Mouse (Mus musculus) mesoderm, embryonic 11.5 days (tissue): ENCODE results near the gene Eef1akmt2.
A peak's percentile ranks its signal among the peaks of the same experiment; 100 is the strongest.

Experiments used
- DNase-seq: peaks from one replicate; pipeline ENCODE4 v3.0.0-alpha.2; 2012; ENCODE audit warnings: low read depth, low spot score

Gene Eef1akmt2

GRCm38 (mm10) chr7:132852173-132852844 is at the start of gene Eef1akmt2:
Gene Eef1akmt2 (minus strand): TSS chr7:132852673.
- DNase-seq: peak; percentile 89

DNA sequence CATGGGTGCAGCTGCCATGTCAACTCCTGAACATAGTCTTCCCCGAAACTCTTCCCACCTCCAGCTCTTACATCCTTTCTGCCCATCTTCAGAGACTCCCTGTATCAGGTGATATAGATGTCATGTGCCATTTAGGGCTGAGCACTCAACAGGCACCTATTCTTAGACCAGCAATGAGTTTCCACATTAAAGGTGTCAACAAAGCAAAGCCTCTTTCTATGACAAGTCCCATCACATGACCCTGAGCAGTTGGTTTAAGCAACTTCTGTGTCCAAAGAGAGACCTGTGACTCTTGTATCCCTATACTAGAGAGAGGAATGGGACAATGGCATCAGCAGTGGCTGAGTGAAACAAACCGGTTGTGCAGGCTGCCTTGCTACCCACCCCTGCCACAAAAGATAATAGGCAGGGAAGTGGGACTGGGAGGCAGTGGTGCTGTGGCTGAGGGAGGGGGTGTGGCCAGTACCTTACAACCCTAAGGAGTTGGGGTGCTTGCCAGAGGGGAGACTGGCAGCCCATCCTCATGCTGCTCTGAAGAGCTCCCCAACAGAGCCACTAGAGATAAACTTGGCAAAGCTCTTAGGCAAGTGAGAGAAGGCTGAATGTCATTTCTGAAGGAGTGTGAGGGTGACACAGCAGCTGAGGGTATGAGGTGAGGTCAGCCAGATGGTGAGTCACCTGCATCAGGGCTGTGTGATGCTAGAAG is 48.5 kb upstream of the Eef1akmt2 start:
- DNase-seq: no peak

DNA sequence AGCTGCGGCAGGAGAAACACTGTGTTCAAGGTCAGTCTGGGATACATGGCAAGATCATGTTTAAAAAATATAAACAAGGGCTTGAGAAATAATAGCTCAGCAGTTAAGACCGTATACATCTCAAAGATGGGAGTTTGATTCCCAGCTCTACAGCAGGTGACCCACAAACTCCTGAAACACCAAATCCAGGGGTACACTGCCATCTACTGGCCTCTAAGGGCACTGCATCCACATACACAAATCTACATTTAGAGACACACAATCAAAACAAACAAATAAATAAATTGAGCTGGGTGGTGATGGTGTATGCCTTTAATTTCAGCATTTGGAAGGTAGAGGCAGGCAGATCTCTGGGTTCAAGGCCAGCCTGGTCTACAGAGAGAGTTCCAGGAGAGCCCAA is 45.8 kb upstream of the Eef1akmt2 start:
- peak; percentile 17 for DNase-seq

DNA sequence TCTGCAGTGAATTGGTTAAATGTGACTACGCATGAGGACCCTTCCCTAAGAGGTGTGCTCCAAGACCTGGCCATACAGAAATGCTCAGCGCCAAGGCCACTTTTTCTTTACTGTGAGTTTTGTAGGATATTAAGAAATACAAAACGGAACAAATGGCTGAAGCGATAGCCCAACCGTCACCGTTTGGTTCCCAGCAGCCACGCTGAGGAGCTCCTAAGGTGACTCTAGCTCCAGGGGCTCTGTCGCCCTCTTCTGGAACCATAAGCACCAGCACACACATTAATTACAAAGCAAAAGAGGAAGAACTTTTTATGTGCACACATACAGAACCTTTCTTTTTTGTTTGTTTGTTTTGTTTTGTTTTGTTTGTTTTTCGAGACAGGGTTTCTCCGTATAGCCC is 44.8 kb upstream of the Eef1akmt2 start:
- DNase-seq: no peak

DNA sequence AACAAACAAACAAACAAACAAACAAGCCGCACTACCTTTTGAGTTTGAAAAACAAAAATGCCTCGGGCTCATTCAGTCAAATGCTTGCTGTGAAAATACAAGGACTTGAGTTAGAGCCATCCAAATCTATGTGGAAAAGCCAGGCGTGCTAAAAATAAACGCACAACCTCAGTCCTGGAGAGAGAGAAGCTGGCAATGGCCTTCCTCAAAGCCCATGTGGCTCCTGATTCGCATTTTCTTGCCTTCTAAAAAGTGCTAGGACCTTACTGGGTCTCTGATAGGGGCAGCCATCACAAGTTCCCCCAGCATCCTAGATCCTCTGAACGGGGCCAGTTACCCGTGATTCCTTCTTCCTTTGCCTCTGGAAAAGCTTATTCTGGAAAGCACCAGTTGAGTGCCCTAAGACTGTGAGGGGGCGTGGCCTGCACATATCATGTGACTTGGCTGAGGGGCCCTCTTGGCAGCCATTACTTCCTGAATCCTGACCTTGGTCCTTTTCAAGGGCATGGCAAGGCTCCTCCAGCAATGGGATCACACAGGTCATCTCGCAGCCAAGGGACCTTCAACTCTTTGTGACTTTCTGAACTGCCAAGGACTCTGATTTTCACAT is 43.8 kb upstream of the Eef1akmt2 start:
- DNase-seq: no peak

DNA sequence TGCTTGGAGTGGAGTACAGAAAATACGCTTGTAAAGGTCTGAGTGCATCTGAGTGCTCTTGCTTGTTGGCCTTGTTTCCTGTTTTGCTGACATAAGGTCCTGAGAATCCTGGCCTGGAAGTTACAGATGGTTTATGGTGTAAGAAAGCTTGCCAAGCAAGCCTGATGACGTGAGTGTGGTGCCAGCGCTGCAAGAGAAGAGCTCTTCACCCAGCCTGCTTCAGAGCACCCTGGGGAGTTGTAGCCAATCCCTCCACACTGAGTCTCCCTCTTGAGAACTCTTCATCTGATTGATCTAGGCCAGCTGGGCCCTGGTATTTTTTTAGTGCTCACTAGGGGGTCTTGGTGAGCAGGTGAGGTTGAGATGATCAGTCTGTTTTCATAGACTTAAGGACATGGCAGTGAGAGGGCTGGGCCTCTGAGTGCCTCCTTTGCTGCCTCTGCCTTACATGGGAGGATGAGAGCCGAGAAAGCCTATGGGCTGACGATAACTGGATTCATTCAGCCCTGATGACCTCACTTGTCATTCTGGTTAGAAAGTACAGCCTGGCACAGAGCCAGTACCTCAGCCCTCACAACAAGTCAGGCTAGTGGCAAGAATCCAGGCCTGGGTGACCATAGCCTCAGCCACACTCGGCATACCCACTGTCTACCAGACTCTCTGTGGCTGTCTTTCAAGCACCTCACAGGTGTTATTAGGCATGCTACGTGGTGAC is 42.5 kb upstream of the Eef1akmt2 start:
- DNase-seq: no peak

DNA sequence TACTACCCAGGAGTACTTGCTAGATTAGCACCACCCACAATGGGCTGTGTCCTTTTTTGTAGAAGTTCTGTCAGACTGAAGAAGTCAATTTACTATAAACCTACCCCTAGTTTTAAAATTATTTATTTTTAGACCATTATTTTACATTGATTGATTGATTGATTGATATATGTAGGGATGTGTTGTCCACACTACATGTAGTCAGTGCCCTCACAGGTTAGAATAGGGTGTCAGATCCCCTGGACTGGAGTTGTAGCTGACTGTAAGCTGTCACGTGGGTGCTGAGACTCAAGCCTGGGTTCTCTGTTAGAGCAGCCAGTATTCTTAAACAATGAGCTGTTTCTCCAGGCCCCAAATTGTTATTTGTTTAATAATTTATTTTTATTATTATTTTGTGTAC is 40.9 kb upstream of the Eef1akmt2 start:
- DNase-seq: no peak

- DNase-seq: no peak
Measured at GRCm38 (mm10) chr7:132892806-132893205, 40.3 kb upstream of the Eef1akmt2 start.

GRCm38 (mm10) chr7:132892311-132892661 is 39.8 kb upstream of the Eef1akmt2 start:
- no peak for DNase-seq

DNA sequence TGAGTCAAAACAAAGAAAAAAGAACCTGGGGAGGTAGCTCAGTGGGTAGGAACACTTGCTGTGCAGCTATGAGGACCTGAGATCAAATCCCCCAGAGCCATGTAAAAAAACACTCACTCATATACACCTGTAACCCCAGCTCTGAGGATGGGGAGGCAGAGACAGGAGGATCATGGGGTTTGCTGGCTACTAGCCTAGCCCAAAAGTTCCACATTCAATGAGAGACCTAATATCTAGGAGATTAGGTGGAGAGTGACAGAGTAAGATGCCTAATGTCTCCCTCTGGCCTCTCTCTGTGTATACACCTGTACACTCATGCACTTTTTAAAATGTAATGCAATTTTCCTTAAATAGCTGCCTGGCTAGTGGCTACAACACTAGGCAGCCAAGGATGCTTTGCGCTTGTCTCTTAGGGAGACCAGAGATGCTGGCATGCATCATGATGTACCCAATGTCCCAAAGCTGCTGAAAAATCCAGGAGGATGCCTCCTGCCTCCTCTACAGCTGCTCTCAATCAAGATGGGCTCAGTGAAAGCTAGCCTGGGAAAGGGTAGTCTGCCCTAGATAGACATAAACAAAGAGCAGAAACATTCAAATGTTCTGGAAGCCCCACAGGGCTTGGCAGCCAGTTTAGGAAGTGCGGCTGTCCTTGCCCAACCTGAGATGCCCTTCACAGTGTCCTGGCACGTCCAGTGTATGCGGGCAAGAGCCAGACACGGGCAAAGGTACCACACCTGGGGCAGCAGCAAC is 39.3 kb upstream of the Eef1akmt2 start:
- no peak for DNase-seq

DNA sequence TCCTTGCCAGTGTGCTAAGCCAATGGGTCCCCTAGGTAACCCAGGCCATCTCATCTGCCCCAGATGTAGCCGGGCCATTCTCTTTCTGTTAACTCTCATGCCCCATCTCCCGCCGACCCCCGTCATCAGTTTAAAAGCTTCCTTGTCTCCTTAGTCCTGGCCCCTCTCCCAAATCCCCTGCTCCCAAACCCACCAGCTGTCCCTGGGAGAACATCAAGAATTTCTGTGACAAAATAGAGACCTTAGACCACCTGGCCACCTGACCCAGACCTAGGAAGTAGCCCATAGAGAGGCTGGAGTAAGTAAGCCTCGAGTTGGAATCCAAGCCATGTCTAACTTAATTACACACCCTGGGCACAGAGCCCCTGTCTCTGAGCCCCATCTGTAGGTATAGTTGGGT is 37.7 kb upstream of the Eef1akmt2 start:
- no peak for DNase-seq

- no peak for DNase-seq
Measured at GRCm38 (mm10) chr7:132889691-132890090, 37.2 kb upstream of the Eef1akmt2 start.

DNA sequence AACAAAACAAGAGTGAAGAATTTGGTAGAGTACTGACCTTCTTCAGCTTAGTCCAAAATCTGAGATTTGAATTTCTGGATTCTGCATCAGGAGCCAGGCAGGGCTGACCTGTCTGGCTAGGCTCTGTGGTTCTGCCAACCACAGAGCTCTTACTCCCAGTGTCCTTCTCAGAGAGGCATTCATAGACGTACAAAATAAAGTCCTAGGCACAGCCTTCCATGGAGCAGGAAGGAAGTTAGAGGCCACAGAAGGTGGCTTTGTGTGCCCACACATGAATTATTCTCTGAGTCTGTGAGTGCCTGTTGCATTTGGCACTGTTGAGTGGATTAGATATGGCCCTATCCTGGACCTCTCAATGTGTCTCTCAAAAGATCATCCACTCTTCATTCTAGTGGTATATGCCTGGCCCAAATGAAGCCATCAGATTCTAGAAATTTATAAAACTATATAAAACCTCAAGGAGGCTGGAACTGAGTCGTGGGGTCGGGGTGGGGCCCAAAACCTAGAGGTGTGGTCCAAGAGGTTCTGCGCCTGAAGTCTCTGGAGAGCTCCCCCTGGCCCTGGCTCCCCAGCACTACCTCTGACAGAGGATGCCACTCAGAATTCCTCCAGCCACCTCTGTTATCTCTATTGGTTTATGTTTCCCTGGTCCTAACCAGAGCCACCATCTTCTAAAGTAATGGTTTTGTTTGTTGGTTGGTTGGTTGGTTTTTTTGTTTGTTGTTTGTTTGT is 36.2 kb upstream of the Eef1akmt2 start:
- DNase-seq: no peak

DNA sequence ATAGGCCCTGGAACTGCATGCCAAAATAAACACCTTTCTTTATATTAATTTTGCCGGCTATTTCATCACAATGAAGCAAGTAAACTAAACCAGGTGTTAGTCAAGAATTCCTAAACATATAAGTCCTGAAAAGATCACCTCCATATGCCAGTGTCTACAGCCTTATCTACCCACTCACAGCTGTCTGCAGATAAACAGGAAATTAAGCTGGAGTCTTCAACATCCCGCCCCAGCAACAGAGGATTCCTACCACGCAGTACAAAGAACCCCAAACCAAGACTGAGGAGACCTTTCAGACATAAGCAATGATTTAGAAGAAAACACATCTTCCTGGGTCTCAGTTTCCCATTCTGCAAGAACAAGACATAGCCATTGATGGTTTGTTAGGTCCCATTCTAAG is 35.6 kb upstream of the Eef1akmt2 start:
- no peak for DNase-seq

- peak; percentile 9 for DNase-seq
Measured at GRCm38 (mm10) chr7:132887019-132887804, 34.7 kb upstream of the Eef1akmt2 start.

GRCm38 (mm10) chr7:132884031-132884430 is 31.6 kb upstream of the Eef1akmt2 start:
- DNase-seq: no peak

GRCm38 (mm10) chr7:132882343-132882742 is 29.9 kb upstream of the Eef1akmt2 start:
- DNase-seq: no peak

DNA sequence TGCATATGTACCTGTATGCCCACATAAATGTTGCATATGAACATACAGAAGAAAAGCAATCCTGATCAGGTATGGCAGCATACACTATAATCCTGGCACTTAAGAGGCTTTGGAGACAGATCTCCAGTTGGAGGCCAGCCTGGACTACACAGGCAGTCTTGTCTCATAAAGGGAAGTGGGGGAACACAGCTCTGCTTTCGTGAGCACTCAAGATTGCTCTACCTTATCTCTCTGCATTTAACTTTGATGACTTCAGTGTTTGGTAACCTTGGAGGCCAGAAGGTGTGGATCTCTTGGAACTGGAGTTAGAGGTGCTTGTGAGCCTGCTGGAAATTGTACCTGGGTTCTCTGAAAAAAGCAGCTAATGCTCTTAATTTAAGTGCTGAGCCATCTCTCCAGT is 27.8 kb upstream of the Eef1akmt2 start:
- no peak for DNase-seq

GRCm38 (mm10) chr7:132875391-132876086 is 23.1 kb upstream of the Eef1akmt2 start:
- no peak for DNase-seq

DNA sequence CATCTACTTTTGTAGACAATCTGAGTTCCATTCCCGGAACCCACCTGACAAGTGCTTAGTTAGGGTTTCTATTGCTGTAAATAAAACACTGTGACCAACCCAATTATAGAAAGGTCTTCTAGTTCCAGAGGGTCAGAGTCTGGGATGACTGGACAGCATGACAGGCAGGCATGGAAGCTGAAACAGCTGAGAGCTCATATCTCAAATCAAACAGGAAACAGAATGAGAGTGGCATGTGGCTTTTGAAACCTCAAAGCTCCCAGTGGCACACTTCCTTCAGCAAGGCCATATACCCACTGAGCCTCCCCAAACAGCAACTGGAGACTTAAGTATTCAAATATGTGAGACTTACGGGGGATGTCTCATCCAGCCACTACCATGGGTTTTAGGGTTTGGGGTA is 20.6 kb upstream of the Eef1akmt2 start:
- no peak for DNase-seq
